Mouse (Mus musculus): ENCODE results near the gene Lbp. TPM values are rescaled to one million over a fixed set of nuclear protein-coding genes. Genes with fewer than 3 reads are reported as not detected.

The Lbp gene
- polyA plus RNA-seq, 1 experiment from 2014 or later, result 167 TPM

DNA sequence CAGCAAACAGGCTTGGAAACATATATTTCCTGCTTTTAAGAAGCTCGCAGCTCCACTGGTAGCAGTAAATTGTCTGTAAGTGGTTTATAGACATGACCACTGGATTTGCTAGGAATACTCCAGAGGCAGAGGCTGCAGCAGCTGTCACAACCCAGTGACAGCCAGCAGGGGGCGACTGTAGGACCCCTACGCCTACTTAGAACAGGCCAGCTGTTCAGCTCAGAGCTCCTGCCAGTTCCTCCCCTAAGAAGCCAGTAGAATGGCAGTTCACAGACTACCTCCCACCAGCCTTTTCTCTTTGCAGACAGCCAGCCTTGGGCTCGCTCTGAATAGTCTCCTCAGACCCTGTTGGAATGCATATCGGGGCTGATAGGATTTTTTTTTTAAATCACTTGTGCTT is 10.7 kb downstream of the Lbp start:
- DNase-seq (peak; percentile 70), ATAC-seq (peak; percentile 44; the same call in 1 of the 2 replicates)
- H3K9me3 ChIP-seq (ENCODE audit: low read length), result no peaks in the 10 kb centered on the region

DNA sequence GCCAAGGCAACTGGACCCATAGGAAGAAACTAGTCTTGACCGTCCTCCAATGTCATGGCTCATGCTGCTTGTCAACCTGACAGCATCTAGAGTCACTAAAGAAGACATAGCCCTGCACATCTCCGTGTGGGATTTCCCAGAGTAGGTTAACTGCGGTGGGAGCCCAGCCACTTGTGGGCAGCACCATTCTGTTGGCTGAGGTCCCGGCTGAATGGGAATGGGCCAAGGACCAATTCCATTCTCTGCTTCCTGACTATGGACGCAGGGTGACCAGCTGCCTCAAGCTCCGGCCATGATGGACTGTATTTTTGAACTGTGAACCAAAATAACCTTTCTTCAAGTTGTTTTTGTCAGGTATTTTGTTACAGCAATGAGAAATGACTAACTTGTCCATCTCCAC is 15.3 kb downstream of the Lbp start:
- H3K27me3 ChIP-seq (ENCODE audit: insufficient read depth, low read length), result no peaks in the 10 kb centered on the region
- H3K27ac ChIP-seq (ENCODE audit: low read depth), result no peak overlapping the region
- WGBS (ENCODE audit: insufficient replicate concordance), result 84% methylated on average over 6 of the region's 6 CpGs
- ATAC-seq (no peak), DNase-seq (no peak)
- no peaks in the 10 kb centered on the region for H3K9me3 ChIP-seq (ENCODE audit: low read length)
- H3K4me2 ChIP-seq (ENCODE audit: low read depth, low read length), result no peak overlapping the region
- H3K9ac ChIP-seq (replicated peaks), result no peak overlapping the region
- H3K4me3 ChIP-seq (ENCODE audit: low read depth, low read length), result no peak overlapping the region
- no peaks in the 10 kb centered on the region for H3K4me1 ChIP-seq (ENCODE audit: insufficient read depth)
- TF ChIP-seq CTCF (IDR thresholded peaks at IDR 0.05; ENCODE audit: low read depth) (no peak), EP300 (IDR thresholded peaks at IDR 0.05; ENCODE audit: low read depth) (no peak)
- H3K36me3 ChIP-seq (replicated peaks; ENCODE audit: insufficient read depth, low read length), result peaks cover 70% of the 10 kb centered on the region

More for the DNA sequence above, 10.7 kb downstream of the Lbp start:
- Histone ChIP-seq H3K4me1 (ENCODE audit: insufficient read depth) (peaks cover 5% of the 10 kb centered on the region; the same call in 1 of the 2 replicates), H3K27me3 (ENCODE audit: insufficient read depth, low read length) (no peaks in the 10 kb centered on the region), H3K27ac (ENCODE audit: low read depth) (no peak overlapping the region), H3K4me2 (ENCODE audit: low read depth, low read length) (no peak overlapping the region), H3K4me3 (ENCODE audit: low read depth, low read length) (no peak overlapping the region), H3K36me3 (replicated peaks; ENCODE audit: insufficient read depth, low read length) (peaks cover 55% of the 10 kb centered on the region), H3K9ac (replicated peaks) (no peak overlapping the region)
- TF ChIP-seq EP300 (IDR thresholded peaks at IDR 0.05; ENCODE audit: low read depth) (no peak), CTCF (IDR thresholded peaks at IDR 0.05; ENCODE audit: low read depth) (peak; percentile 71)
- 38% methylated on average over 5 of the region's 5 CpGs for WGBS (ENCODE audit: insufficient replicate concordance)

DNA sequence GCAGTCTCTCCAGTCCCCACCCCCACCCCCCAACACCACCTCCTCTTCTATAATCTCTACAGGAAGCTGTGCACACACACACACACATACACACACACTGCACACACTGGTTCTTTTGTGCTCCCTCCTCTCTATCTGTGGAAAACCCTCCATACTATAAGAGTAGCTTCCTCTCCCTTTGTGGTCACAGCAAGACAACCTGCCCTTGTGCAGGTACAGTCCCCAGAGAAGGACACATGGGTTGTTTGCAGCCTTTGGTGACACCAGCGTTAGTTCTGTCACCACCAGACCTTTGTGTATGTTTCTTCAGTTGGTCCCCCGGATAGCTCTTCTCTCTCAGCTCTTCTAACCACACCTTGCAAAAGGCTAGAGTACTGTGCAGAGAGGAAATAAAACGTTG is 16.6 kb downstream of the Lbp start:
- no peak for DNase-seq
- Histone ChIP-seq H3K4me3 (ENCODE audit: low read depth, low read length) (no peak overlapping the region), H3K36me3 (replicated peaks; ENCODE audit: insufficient read depth, low read length) (peaks cover 63% of the 10 kb centered on the region), H3K27me3 (ENCODE audit: insufficient read depth, low read length) (no peaks in the 10 kb centered on the region), H3K9me3 (ENCODE audit: low read length) (no peaks in the 10 kb centered on the region), H3K27ac (ENCODE audit: low read depth) (no peak overlapping the region), H3K9ac (replicated peaks) (no peak overlapping the region), H3K4me1 (ENCODE audit: insufficient read depth) (no peaks in the 10 kb centered on the region), H3K4me2 (ENCODE audit: low read depth, low read length) (no peak overlapping the region)
- 38% methylated on average over 3 of the region's 3 CpGs for WGBS (ENCODE audit: insufficient replicate concordance)
- ATAC-seq, result no peak
- TF ChIP-seq CTCF (IDR thresholded peaks at IDR 0.05; ENCODE audit: low read depth), result no peak
- no peak for TF ChIP-seq EP300 (IDR thresholded peaks at IDR 0.05; ENCODE audit: low read depth)

DNA sequence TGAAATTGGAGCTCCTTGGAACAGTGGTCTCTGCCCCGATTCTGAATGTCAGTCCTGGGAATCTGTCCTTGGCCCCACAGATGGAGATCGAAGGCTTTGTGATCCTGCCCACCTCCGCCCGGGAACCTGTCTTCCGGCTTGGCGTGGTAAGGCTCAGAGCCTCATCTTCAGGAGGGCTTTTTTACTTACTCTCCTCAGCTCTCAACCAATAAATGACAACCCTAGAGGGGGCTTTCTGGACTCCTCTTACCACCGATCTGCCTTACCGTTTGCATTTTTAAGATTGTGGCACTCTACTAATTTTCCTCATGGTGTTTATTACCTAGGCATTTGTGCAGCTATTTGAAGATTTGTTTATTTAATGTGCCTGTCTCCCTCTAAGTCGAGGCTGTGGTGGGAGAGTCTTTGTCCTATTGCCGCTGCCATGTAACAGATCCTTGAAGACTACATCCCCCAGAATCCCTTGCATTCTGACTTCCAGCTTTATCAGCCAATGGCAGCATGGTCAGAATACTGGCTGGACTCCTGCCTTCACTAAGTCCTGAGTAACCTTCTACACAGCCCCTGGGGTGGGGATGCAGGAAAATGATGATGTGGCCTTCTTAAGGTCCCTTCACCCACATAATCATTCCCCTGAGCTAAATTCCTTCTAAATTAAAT is 18.4 kb downstream of the Lbp start:
- 69% methylated on average over 10 of the region's 10 CpGs for WGBS (ENCODE audit: insufficient replicate concordance)
- ATAC-seq (no peak), DNase-seq (no peak)
- H3K9ac ChIP-seq (replicated peaks), result no peak overlapping the region
- H3K27me3 ChIP-seq (ENCODE audit: insufficient read depth, low read length), result no peaks in the 10 kb centered on the region
- no peak overlapping the region for H3K4me2 ChIP-seq (ENCODE audit: low read depth, low read length)
- TF ChIP-seq EP300 (IDR thresholded peaks at IDR 0.05; ENCODE audit: low read depth) (no peak), CTCF (IDR thresholded peaks at IDR 0.05; ENCODE audit: low read depth) (no peak)
- no peak overlapping the region for H3K4me3 ChIP-seq (ENCODE audit: low read depth, low read length)
- no peak overlapping the region for H3K27ac ChIP-seq (ENCODE audit: low read depth)
- H3K36me3 ChIP-seq (replicated peaks; ENCODE audit: insufficient read depth, low read length), result peaks cover 64% of the 10 kb centered on the region
- H3K4me1 ChIP-seq (ENCODE audit: insufficient read depth), result no peaks in the 10 kb centered on the region
- H3K9me3 ChIP-seq (ENCODE audit: low read length), result no peaks in the 10 kb centered on the region

DNA sequence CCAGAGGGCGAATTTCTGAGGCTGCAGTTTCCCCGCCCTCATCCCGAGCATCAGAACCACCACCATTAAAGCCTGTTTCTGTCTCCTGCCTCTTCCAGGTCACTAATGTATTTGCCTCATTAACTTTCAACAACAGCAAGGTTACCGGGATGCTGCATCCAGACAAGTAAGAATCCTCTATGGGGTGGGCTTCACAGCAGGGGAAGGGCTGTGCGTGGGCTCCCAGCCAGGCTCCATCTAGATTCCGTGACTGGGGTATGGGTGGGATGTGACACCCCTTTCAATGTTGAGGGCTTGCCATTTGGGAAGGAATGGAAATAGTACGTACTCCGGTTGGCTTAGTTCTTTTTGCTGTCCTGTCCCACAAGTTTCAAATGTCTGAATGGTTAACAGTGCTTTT is 19.3 kb downstream of the Lbp start:
- no peaks in the 10 kb centered on the region for H3K9me3 ChIP-seq (ENCODE audit: low read length)
- H3K36me3 ChIP-seq (replicated peaks; ENCODE audit: insufficient read depth, low read length), result peaks cover 59% of the 10 kb centered on the region
- H3K9ac ChIP-seq (replicated peaks), result no peak overlapping the region
- no peak overlapping the region for H3K4me3 ChIP-seq (ENCODE audit: low read depth, low read length)
- no peak for DNase-seq
- no peak overlapping the region for H3K4me2 ChIP-seq (ENCODE audit: low read depth, low read length)
- no peaks in the 10 kb centered on the region for H3K4me1 ChIP-seq (ENCODE audit: insufficient read depth)
- TF ChIP-seq EP300 (IDR thresholded peaks at IDR 0.05; ENCODE audit: low read depth) (no peak), CTCF (IDR thresholded peaks at IDR 0.05; ENCODE audit: low read depth) (no peak)
- H3K27ac ChIP-seq (ENCODE audit: low read depth), result no peak overlapping the region
- no peak for ATAC-seq
- WGBS (ENCODE audit: insufficient replicate concordance), result 79% methylated on average over 8 of the region's 8 CpGs
- no peaks in the 10 kb centered on the region for H3K27me3 ChIP-seq (ENCODE audit: insufficient read depth, low read length)

DNA sequence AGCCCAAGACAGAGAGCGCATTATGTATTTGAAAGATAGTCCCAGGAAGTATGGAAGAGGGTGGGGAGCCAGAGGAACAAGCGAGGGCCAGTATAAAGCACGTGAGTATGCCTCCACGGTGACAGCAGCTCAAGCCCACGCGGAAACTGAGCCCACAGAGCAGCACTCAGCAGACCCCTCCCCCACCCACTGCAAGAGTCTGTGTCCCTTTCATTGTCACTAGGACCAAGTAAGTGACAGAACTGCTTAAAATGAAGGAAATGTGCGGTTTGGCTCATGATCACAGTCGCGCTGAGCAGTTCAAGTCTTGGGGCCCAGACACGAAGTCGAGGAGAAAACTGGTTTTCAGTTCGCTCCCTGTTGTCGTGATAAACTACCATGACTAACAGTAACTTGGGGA is 28.1 kb downstream of the Lbp start:
- Histone ChIP-seq H3K27me3 (ENCODE audit: insufficient read depth, low read length) (no peaks in the 10 kb centered on the region), H3K4me1 (ENCODE audit: insufficient read depth) (no peaks in the 10 kb centered on the region), H3K4me2 (ENCODE audit: low read depth, low read length) (no peak overlapping the region), H3K9me3 (ENCODE audit: low read length) (no peaks in the 10 kb centered on the region), H3K27ac (ENCODE audit: low read depth) (no peak overlapping the region), H3K36me3 (replicated peaks; ENCODE audit: insufficient read depth, low read length) (peaks cover 13% of the 10 kb centered on the region), H3K4me3 (ENCODE audit: low read depth, low read length) (no peak overlapping the region), H3K9ac (replicated peaks) (no peak overlapping the region)
- ATAC-seq (peak; percentile 19; the same call in 1 of the 2 replicates), DNase-seq (no peak)
- WGBS (ENCODE audit: insufficient replicate concordance), result 79% methylated on average over 13 of the region's 13 CpGs
- no peak for TF ChIP-seq CTCF (IDR thresholded peaks at IDR 0.05; ENCODE audit: low read depth)
- TF ChIP-seq EP300 (IDR thresholded peaks at IDR 0.05; ENCODE audit: low read depth), result no peak
